Mouse (Mus musculus): ENCODE measurements around the gene Adamtsl1. TPM values are rescaled to one million over a fixed set of nuclear protein-coding genes. Genes with fewer than 3 reads are reported as not detected.

Gene Adamtsl1
- polyA plus RNA-seq, 1 experiment from 2014 or later = 3.0 TPM

DNA sequence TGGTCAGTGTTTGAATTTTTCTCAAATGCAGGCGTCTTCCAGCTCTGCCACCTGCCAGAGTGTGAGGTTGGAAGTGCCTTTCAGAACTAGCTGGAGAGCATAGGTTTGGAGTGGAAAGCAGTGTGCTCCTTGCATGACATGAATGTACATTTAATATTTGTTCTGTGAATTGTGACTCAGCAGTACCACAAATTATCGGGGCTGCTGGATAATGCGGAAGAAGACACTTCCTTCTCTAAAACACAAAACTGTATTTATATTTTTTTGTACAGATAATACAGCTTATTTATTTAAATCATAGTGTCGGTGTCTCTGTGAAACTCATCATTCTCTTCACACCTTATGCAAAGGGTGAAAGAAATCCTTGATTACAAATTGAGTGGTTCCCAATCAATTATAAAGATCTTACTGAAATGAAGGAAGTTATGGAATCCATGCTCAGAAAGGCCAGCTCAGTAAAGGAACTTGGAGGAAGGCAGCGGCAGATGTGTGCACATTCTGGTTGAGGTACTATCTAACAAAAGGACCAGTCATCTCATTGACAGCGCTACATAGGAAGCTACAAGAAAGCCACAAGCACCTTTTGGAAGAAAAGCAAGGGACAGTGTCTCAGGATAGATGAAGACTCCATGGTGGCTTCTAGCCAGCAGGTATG lies 914.2 kb downstream of the Adamtsl1 start:
- Histone ChIP-seq H3K27ac (no peak overlapping the region), H3K9me3 (no peaks in the 10 kb centered on the region), H3K27me3 (ENCODE audit: poor library complexity, severe bottlenecking) (no peaks in the 10 kb centered on the region), H3K36me3 (replicated peaks) (no peaks in the 10 kb centered on the region), H3K4me3 (no peak overlapping the region), H3K4me1 (peaks cover 10% of the 10 kb centered on the region)
- DNase-seq (ENCODE audit: extremely low spot score, low spot score) = no peak
- WGBS = 91% methylated on average over 6 of the region's 6 CpGs

DNA sequence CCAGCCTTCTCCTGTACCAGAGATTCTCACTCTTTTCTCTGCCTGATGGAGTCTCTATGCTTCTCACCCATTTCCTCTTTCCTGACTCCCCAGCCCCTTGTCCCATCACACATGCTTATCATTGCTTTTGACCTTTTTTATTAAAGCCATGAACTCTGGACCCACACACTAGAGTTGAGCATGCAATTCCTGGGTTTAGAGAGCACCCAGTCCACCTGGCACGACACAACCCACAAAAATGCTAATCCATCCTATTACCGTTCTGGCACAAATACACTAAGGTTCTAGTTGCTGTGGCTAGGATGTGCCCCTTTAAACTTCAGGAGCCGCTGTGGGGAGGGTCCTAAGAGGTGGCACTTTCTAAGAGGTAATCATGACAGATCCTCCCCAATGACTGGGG lies 921.7 kb downstream of the Adamtsl1 start:
- Histone ChIP-seq H3K27ac (no peak overlapping the region), H3K9me3 (no peaks in the 10 kb centered on the region), H3K36me3 (replicated peaks) (no peaks in the 10 kb centered on the region), H3K4me3 (no peak overlapping the region), H3K4me1 (no peaks in the 10 kb centered on the region), H3K27me3 (ENCODE audit: poor library complexity, severe bottlenecking) (no peaks in the 10 kb centered on the region)
- no peak for DNase-seq (ENCODE audit: extremely low spot score, low spot score)
- WGBS = 94% methylated on average over 3 of the region's 3 CpGs

DNA sequence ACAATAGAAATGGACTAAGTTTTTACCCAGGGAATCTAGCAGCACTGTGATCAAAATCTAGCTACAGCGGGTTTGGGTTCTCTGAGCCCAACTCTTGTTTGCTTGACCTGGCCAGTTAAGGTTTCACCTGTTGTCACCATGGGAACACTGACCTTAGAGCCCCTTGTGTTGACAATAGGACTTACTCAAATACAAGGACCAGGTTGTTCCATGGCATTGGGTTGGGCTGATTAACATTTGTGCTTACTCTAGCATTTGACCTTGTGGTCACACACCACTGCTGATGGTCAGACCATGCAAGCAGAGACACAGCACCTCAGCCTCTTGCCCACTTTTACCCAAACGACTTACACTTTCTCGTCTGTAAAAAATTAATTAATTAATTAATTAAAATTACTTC lies 922.4 kb downstream of the Adamtsl1 start:
- 88% methylated on average over 3 of the region's 3 CpGs for WGBS
- DNase-seq (ENCODE audit: extremely low spot score, low spot score) = no peak
- no peak overlapping the region for H3K4me3 ChIP-seq

DNA sequence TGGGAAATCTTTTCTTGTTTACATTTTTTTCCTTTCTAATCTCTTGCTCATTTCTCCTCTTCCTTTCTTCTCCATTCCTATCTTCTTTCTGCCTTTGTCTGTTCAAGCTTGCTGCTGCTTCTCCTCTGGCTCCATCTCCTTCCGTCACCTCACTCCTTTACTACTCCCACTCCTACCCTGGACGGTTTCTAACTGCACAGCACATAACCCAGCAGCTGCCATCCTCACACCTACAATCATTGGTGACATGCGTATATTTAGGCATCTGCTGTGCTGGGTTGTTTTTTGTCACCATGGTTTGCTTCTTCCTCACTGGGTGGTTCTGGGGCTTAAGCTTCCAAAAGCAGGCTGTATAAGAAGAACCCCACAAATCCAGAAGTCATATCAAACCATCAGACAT lies 936.5 kb downstream of the Adamtsl1 start:
- Histone ChIP-seq H3K36me3 (replicated peaks) (no peaks in the 10 kb centered on the region), H3K27me3 (ENCODE audit: poor library complexity, severe bottlenecking) (no peaks in the 10 kb centered on the region), H3K4me1 (no peaks in the 10 kb centered on the region), H3K4me3 (no peak overlapping the region), H3K9me3 (no peaks in the 10 kb centered on the region), H3K27ac (no peak overlapping the region)
- DNase-seq (ENCODE audit: extremely low spot score, low spot score) = no peak
- WGBS = 87% methylated on average over 3 of the region's 3 CpGs

More for the DNA sequence above, 922.4 kb downstream of the Adamtsl1 start:
- Histone ChIP-seq H3K27ac (no peak overlapping the region), H3K36me3 (replicated peaks) (no peaks in the 10 kb centered on the region), H3K27me3 (ENCODE audit: poor library complexity, severe bottlenecking) (no peaks in the 10 kb centered on the region), H3K4me1 (no peaks in the 10 kb centered on the region), H3K9me3 (no peaks in the 10 kb centered on the region)

DNA sequence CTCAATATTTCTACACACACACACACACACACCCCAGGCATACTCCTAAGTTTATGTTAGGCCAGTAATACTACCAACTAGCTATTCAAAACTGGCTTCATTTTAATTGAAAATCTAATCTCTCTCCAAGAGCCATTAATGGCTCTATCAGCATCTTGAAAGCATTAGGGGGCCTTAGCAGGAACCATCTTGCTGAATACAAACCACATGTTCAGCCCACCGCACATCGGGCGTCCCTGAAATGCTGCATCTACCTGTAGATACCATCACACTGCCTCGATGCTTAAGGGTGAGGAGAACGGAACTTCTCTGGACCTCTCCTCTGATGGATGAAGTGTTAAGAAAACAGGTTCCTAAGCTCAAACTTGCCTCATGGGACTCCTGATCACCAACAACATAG lies 950.8 kb downstream of the Adamtsl1 start:
- no peaks in the 10 kb centered on the region for H3K27me3 ChIP-seq (ENCODE audit: poor library complexity, severe bottlenecking)
- H3K9me3 ChIP-seq = no peaks in the 10 kb centered on the region
- no peak overlapping the region for H3K27ac ChIP-seq
- DNase-seq (ENCODE audit: extremely low spot score, low spot score) = no peak
- H3K4me1 ChIP-seq = peaks cover 6% of the 10 kb centered on the region
- 71% methylated on average over 5 of the region's 5 CpGs for WGBS
- no peaks in the 10 kb centered on the region for H3K36me3 ChIP-seq (replicated peaks)
- no peak overlapping the region for H3K4me3 ChIP-seq
